Mouse (Mus musculus) Muller cell, postnatal 12 days (primary cell): ENCODE data around the gene Acat2.
"Not testable (repeated sequence)": the region's sequence is repeated elsewhere in the genome, so short reads cannot be mapped to it uniquely, and the experiment has no call there.

ENCODE experiments used
- DNase-seq: peaks from one replicate; pipeline ENCODE4 v3.0.0-alpha.2; 2015; ENCODE audit errors: inconsistent ontology term

The Acat2 gene

GRCm38 (mm10) chr17:12906436-12906835 is 54.1 kb downstream of the Acat2 start:
- DNase-seq: no peak

GRCm38 (mm10) chr17:12905810-12906209 is 54.7 kb downstream of the Acat2 start:
- no peak for DNase-seq

- DNase-seq: no peak
Observed at GRCm38 (mm10) chr17:12904349-12904748, 56.2 kb downstream of the Acat2 start.

- DNase-seq: no peak
Observed at GRCm38 (mm10) chr17:12903372-12904333, 56.9 kb downstream of the Acat2 start.

GRCm38 (mm10) chr17:12902291-12902690 is 58.3 kb downstream of the Acat2 start:
- DNase-seq: no peak

- DNase-seq: not testable (repeated sequence)
Observed at GRCm38 (mm10) chr17:12898607-12899006, 61.9 kb downstream of the Acat2 start.

GRCm38 (mm10) chr17:12897674-12898073 is 62.9 kb downstream of the Acat2 start:
- no peak for DNase-seq
